Mouse (Mus musculus) small intestine, adult 2 months (tissue): Measurements from ENCODE around the gene Rpl19. TPM values are rescaled to one million over a fixed set of nuclear protein-coding genes. Genes with fewer than 3 reads are reported as not detected.

Source experiments
- H3K27ac ChIP-seq: fragments of 200-500 bp; 2 replicates; pipeline ENCODE4 v1.5.1; 2012; ENCODE audit warnings: low read depth, low read length, control low read depth, inconsistent platforms; ENCODE audit not compliant: insufficient read depth
- H3K27me3 ChIP-seq: fragments of 200-500 bp; 2 replicates; pipeline ENCODE4 v1.6.1; 2012; ENCODE audit warnings: mild to moderate bottlenecking, moderate library complexity, low read length, inconsistent platforms; ENCODE audit not compliant: control insufficient read depth, insufficient read depth
- H3K36me3 ChIP-seq: fragments of 200-500 bp; 2 replicates; pipeline ENCODE4 v1.6.1; 2012; ENCODE audit warnings: mild to moderate bottlenecking, low read length, control low read depth, inconsistent platforms; ENCODE audit not compliant: control insufficient read depth, insufficient read depth
- H3K4me1 ChIP-seq: fragments of 200-500 bp; 2 replicates; pipeline ENCODE4 v1.6.1; 2012; ENCODE audit warnings: low read length, inconsistent platforms, mixed read lengths; ENCODE audit not compliant: control insufficient read depth, insufficient read depth, insufficient read length
- H3K4me3 ChIP-seq: fragments of 200-500 bp; 2 replicates; pipeline ENCODE4 v1.5.1; 2012; ENCODE audit warnings: low read depth, mild to moderate bottlenecking, control low read depth, inconsistent platforms, low read length, moderate library complexity
- CTCF ChIP-seq: fragments of 200-500 bp; IDR thresholded peaks from 2 replicates; pipeline ENCODE4 v1.5.1; 2012; ENCODE audit warnings: low read depth, mild to moderate bottlenecking, control low read depth, inconsistent platforms, low read length, moderate library complexity, mixed read lengths; ENCODE audit not compliant: insufficient replicate concordance, insufficient read length; ENCODE audit errors: extremely low read depth
- POLR2A ChIP-seq: fragments of 200-500 bp; IDR thresholded peaks from 2 replicates; pipeline ENCODE4 v1.6.1; 2012; ENCODE audit warnings: low read depth, mild to moderate bottlenecking, control low read depth, inconsistent platforms, low read length, moderate library complexity
- WGBS: fragments of 180-500 bp; shearing (Covaris S2); methylation state at CpG from one replicate; pipeline ENCODE4 v1.1.7; 2018; 5-methylcytosine and 5-hydroxymethylcytosine counted together
- polyA plus RNA-seq: library from polyadenylated mRNA; depleted of rRNA; stranded (reverse); fragments of >200 nt; gene quantifications from 2 replicates; pipeline ENCODE4 v1.2.3, GENCODE M21; 2012

The Rpl19 gene
- polyA plus RNA-seq, 1 experiment = 501 TPM

- TF ChIP-seq POLR2A = no peak
- TF ChIP-seq CTCF = no peak
- H3K4me3 ChIP-seq = peak overlapping the region; percentile 51
Observed at GRCm38 (mm10) chr11:98052129-98052988, 25.8 kb downstream of the Rpl19 start.

GRCm38 (mm10) chr11:98052989-98053834 is 26.7 kb downstream of the Rpl19 start, which contains the start of gene Stac2:
TSS of gene Stac2 (minus strand) at chr11:98053462.
- H3K27me3 ChIP-seq = peaks cover 39% of the 10 kb centered on the region
- 4% methylated on average over 45 of the region's 48 CpGs for WGBS

More at GRCm38 (mm10) chr11:98052129-98052988, 25.8 kb downstream of the Rpl19 start:
- H3K27me3 ChIP-seq = peaks cover 39% of the 10 kb centered on the region
- WGBS = 2% methylated on average over 83 of the region's 83 CpGs
- no peak overlapping the region for H3K27ac ChIP-seq
- H3K4me1 ChIP-seq = peaks cover 7% of the 10 kb centered on the region; the same call in 1 of the 2 replicates
- H3K36me3 ChIP-seq = no peaks in the 10 kb centered on the region

GRCm38 (mm10) chr11:98057466-98057865 is 31.0 kb downstream of the Rpl19 start:
- 22% methylated on average over 9 of the region's 9 CpGs for WGBS
- H3K27me3 ChIP-seq = peaks cover 19% of the 10 kb centered on the region
- TF ChIP-seq CTCF (no peak), POLR2A (no peak)
- H3K4me1 ChIP-seq = peaks cover 8% of the 10 kb centered on the region
- no peak overlapping the region for H3K4me3 ChIP-seq
- no peak overlapping the region for H3K27ac ChIP-seq
- no peaks in the 10 kb centered on the region for H3K36me3 ChIP-seq

More at GRCm38 (mm10) chr11:98052989-98053834, 26.7 kb downstream of the Rpl19 start, which contains the start of gene Stac2:
- TF ChIP-seq POLR2A = no peak
- TF ChIP-seq CTCF = no peak
- Histone ChIP-seq H3K4me1 (peaks cover 7% of the 10 kb centered on the region; the same call in 1 of the 2 replicates), H3K4me3 (peak within 1 kb of the TSS; percentile 51), H3K36me3 (no peaks in the 10 kb centered on the region), H3K27ac (no peak within 1 kb of the TSS)

GRCm38 (mm10) chr11:98057998-98058397 is 31.5 kb downstream of the Rpl19 start:
- H3K4me3 ChIP-seq = no peak overlapping the region
- WGBS = 74% methylated on average over 5 of the region's 5 CpGs
- peaks cover 5% of the 10 kb centered on the region for H3K4me1 ChIP-seq
- H3K27me3 ChIP-seq = peaks cover 14% of the 10 kb centered on the region
- no peaks in the 10 kb centered on the region for H3K36me3 ChIP-seq
- TF ChIP-seq CTCF (no peak), POLR2A (no peak)
- no peak overlapping the region for H3K27ac ChIP-seq

GRCm38 (mm10) chr11:98059662-98060061 is 33.2 kb downstream of the Rpl19 start:
- Histone ChIP-seq H3K27ac (no peak overlapping the region), H3K4me3 (no peak overlapping the region), H3K27me3 (no peaks in the 10 kb centered on the region), H3K36me3 (no peaks in the 10 kb centered on the region), H3K4me1 (peaks cover 5% of the 10 kb centered on the region; the same call in 1 of the 2 replicates)
- WGBS = 36% methylated on average over 7 of the region's 7 CpGs
- TF ChIP-seq POLR2A (no peak), CTCF (no peak)

GRCm38 (mm10) chr11:98060104-98060692 is 33.7 kb downstream of the Rpl19 start:
- Histone ChIP-seq H3K4me3 (no peak overlapping the region), H3K4me1 (peaks cover 5% of the 10 kb centered on the region; the same call in 1 of the 2 replicates), H3K27me3 (no peaks in the 10 kb centered on the region), H3K27ac (no peak overlapping the region), H3K36me3 (no peaks in the 10 kb centered on the region)
- 73% methylated on average over 5 of the region's 5 CpGs for WGBS
- no peak for TF ChIP-seq CTCF
- no peak for TF ChIP-seq POLR2A
